Mouse (Mus musculus): Measurements from ENCODE around the gene Ezh1. TPM values are rescaled to one million over a fixed set of nuclear protein-coding genes. Genes with fewer than 3 reads are reported as not detected.

Ezh1 gene
- polyA plus RNA-seq, 1 experiment = 42.8 TPM

DNA sequence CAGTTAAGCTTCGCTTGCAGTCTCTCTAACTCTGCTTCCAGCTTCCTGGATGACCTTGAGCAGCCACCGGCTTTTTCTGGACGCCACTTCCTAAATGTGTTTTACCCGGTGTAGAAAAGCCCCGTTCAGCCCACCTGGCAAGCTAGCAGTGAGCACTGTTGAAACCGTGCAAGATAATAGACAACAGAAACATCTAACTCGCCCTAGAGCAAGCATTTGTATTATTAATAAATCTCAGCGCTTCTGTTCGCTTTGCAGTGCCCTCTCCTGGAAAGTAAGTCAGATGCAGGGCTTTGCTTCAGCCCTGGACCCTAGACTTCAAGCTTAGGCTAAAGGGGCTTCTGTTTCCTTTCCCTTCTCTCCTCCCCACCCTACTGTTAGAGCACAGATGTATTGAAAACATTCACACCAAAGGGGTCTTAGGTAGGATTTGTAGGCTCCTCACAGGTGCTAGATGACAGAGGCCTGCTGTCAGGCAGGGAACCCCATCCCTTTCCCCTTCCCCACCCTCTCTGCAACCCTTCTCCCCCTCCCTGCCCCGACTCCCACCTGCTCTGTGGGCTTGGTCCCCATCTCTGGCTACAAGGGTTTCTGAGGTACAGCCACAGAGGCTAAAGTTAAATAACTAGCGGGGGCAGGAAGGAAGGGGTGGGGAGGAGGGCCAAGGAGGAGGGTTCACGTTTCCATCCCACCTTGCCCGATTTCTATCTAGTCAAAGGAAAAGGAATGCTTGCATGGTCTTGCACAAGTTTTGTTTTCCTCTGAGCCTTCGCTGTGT, 51.2 kb downstream of the Ezh1 start, which contains the start of gene Ccr10:
Gene Ccr10 (minus strand): TSS at position 593 of the 778 bp plus-strand sequence.
- TF ChIP-seq EP300 (IDR thresholded peaks at IDR 0.05; ENCODE audit: insufficient read depth, low read depth, low read length) = no peak
- no peak for TF ChIP-seq POLR2A (IDR thresholded peaks at IDR 0.05; ENCODE audit: insufficient read depth, low read length)
- TF ChIP-seq CTCF (IDR thresholded peaks at IDR 0.05; ENCODE audit: low read depth, low read length) = peak; percentile 5
- Histone ChIP-seq H3K36me3 (ENCODE audit: control insufficient read depth, insufficient read depth, low read length, poor library complexity, severe bottlenecking) (no peaks in the 10 kb centered on the region), H3K4me1 (ENCODE audit: control insufficient read depth, insufficient read depth, low read length) (no peaks in the 10 kb centered on the region), H3K4me3 (ENCODE audit: low read depth, low read length) (peak within 1 kb of the TSS; percentile 52), H3K27me3 (ENCODE audit: control insufficient read depth, insufficient read depth, low read length, poor library complexity, severe bottlenecking) (peaks cover 9% of the 10 kb centered on the region), H3K9me3 (replicated peaks; ENCODE audit: control insufficient read depth, insufficient read depth, low read length, poor library complexity, severe bottlenecking) (no peaks in the 10 kb centered on the region), H3K9ac (ENCODE audit: low read depth, poor library complexity, severe bottlenecking) (no peak within 1 kb of the TSS), H3K27ac (ENCODE audit: insufficient read depth, low read length) (no peak within 1 kb of the TSS)

GRCm38 (mm10) chr11:101174389-101174745, 51.9 kb downstream of the Ezh1 start:
- Histone ChIP-seq H3K9ac (ENCODE audit: low read depth, poor library complexity, severe bottlenecking) (no peak overlapping the region), H3K9me3 (replicated peaks; ENCODE audit: control insufficient read depth, insufficient read depth, low read length, poor library complexity, severe bottlenecking) (no peaks in the 10 kb centered on the region), H3K4me3 (ENCODE audit: low read depth, low read length) (no peak overlapping the region), H3K36me3 (ENCODE audit: control insufficient read depth, insufficient read depth, low read length, poor library complexity, severe bottlenecking) (no peaks in the 10 kb centered on the region), H3K27me3 (ENCODE audit: control insufficient read depth, insufficient read depth, low read length, poor library complexity, severe bottlenecking) (peaks cover 12% of the 10 kb centered on the region), H3K27ac (ENCODE audit: insufficient read depth, low read length) (no peak overlapping the region), H3K4me1 (ENCODE audit: control insufficient read depth, insufficient read depth, low read length) (no peaks in the 10 kb centered on the region)
- TF ChIP-seq CTCF (IDR thresholded peaks at IDR 0.05; ENCODE audit: low read depth, low read length) = no peak
- TF ChIP-seq EP300 (IDR thresholded peaks at IDR 0.05; ENCODE audit: insufficient read depth, low read depth, low read length) = no peak
- TF ChIP-seq POLR2A (IDR thresholded peaks at IDR 0.05; ENCODE audit: insufficient read depth, low read length) = no peak

- Histone ChIP-seq H3K4me1 (ENCODE audit: control insufficient read depth, insufficient read depth, low read length) (no peaks in the 10 kb centered on the region), H3K27ac (ENCODE audit: insufficient read depth, low read length) (no peak overlapping the region)
Observed at GRCm38 (mm10) chr11:101173631-101174388, 52.5 kb downstream of the Ezh1 start.

GRCm38 (mm10) chr11:101173112-101173511, 53.2 kb downstream of the Ezh1 start:
- TF ChIP-seq EP300 (IDR thresholded peaks at IDR 0.05; ENCODE audit: insufficient read depth, low read depth, low read length) (no peak), POLR2A (IDR thresholded peaks at IDR 0.05; ENCODE audit: insufficient read depth, low read length) (no peak), CTCF (IDR thresholded peaks at IDR 0.05; ENCODE audit: low read depth, low read length) (no peak)
- H3K9ac ChIP-seq (ENCODE audit: low read depth, poor library complexity, severe bottlenecking) = no peak overlapping the region
- H3K4me3 ChIP-seq (ENCODE audit: low read depth, low read length) = no peak overlapping the region
- H3K27ac ChIP-seq (ENCODE audit: insufficient read depth, low read length) = no peak overlapping the region
- no peaks in the 10 kb centered on the region for H3K36me3 ChIP-seq (ENCODE audit: control insufficient read depth, insufficient read depth, low read length, poor library complexity, severe bottlenecking)
- no peaks in the 10 kb centered on the region for H3K4me1 ChIP-seq (ENCODE audit: control insufficient read depth, insufficient read depth, low read length)
- peaks cover 18% of the 10 kb centered on the region for H3K27me3 ChIP-seq (ENCODE audit: control insufficient read depth, insufficient read depth, low read length, poor library complexity, severe bottlenecking)
- H3K9me3 ChIP-seq (replicated peaks; ENCODE audit: control insufficient read depth, insufficient read depth, low read length, poor library complexity, severe bottlenecking) = no peaks in the 10 kb centered on the region

More at GRCm38 (mm10) chr11:101173631-101174388, 52.5 kb downstream of the Ezh1 start:
- Histone ChIP-seq H3K36me3 (ENCODE audit: control insufficient read depth, insufficient read depth, low read length, poor library complexity, severe bottlenecking) (no peaks in the 10 kb centered on the region), H3K4me3 (ENCODE audit: low read depth, low read length) (peak overlapping the region; percentile 16; the same call in 1 of the 2 replicates), H3K27me3 (ENCODE audit: control insufficient read depth, insufficient read depth, low read length, poor library complexity, severe bottlenecking) (peaks cover 15% of the 10 kb centered on the region), H3K9me3 (replicated peaks; ENCODE audit: control insufficient read depth, insufficient read depth, low read length, poor library complexity, severe bottlenecking) (no peaks in the 10 kb centered on the region), H3K9ac (ENCODE audit: low read depth, poor library complexity, severe bottlenecking) (peak overlapping the region; percentile 6; the same call in 1 of the 2 replicates)
- TF ChIP-seq CTCF (IDR thresholded peaks at IDR 0.05; ENCODE audit: low read depth, low read length) (peak; percentile 59), POLR2A (IDR thresholded peaks at IDR 0.05; ENCODE audit: insufficient read depth, low read length) (no peak), EP300 (IDR thresholded peaks at IDR 0.05; ENCODE audit: insufficient read depth, low read depth, low read length) (0 out of 2 replicates have a peak, but pooled peaks have one; percentile 13)

DNA sequence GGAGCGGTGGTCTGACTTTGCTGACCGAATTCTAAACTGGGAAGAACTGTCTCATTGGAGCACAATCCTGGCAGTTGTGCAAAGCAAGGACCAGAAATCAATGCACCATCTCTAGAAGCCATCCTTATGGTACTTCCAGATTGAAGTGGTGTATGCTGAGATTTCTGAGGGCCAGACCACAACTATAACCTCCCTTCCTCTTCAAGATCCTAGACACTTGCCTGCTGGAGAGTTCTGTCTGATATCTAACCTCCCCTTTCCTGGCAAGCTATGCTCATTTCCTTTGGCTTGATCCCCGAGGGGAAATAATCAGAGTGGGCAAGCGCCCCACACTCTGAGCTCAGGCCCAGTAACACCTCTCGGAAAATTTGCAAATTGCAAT, 53.8 kb downstream of the Ezh1 start:
- TF ChIP-seq POLR2A (IDR thresholded peaks at IDR 0.05; ENCODE audit: insufficient read depth, low read length) = no peak

More for the DNA sequence above, 53.8 kb downstream of the Ezh1 start:
- H3K9me3 ChIP-seq (replicated peaks; ENCODE audit: control insufficient read depth, insufficient read depth, low read length, poor library complexity, severe bottlenecking) = no peaks in the 10 kb centered on the region
- no peaks in the 10 kb centered on the region for H3K36me3 ChIP-seq (ENCODE audit: control insufficient read depth, insufficient read depth, low read length, poor library complexity, severe bottlenecking)
- no peak overlapping the region for H3K27ac ChIP-seq (ENCODE audit: insufficient read depth, low read length)
- H3K27me3 ChIP-seq (ENCODE audit: control insufficient read depth, insufficient read depth, low read length, poor library complexity, severe bottlenecking) = peaks cover 18% of the 10 kb centered on the region
- H3K9ac ChIP-seq (ENCODE audit: low read depth, poor library complexity, severe bottlenecking) = peak overlapping the region; percentile 4; the same call in 1 of the 2 replicates
- no peaks in the 10 kb centered on the region for H3K4me1 ChIP-seq (ENCODE audit: control insufficient read depth, insufficient read depth, low read length)
- H3K4me3 ChIP-seq (ENCODE audit: low read depth, low read length) = peak overlapping the region; percentile 64

All from ES-Bruce4 (cell line).